ENCODE assay signal across 9 mouse cellular contexts in the genomic region with DNA sequence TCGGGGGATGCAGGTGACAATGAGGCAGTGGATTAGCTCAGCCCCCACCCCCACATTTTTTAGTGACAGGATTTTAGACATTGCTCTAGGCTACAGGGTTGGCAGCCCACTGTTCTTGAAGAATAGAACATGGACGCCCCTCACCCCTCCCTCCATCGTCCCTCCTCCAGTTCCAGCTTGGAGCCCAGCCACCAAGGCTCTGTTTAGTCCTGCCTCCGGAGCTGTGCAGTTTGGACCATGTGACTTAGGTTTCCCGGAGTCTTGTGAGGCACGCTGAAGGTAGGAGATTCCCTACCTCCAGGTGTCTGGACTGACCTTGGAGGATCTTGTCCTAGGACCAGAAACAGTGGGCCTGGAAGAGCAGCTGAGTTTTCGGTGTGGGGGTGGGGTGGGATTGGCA.
DNase-seq lines count a peak whose midpoint lies in the region; ATAC-seq and TF ChIP-seq lines count a peak whose summit lies in the region.
"Had no signal": no experiment of that assay in that cellular context is flagged by ENCODE, and none has a peak within 500 bp of the region (broad histone marks: within the 10 kb centered on the region; RNA-seq: fewer than 3 reads in every experiment).

No protein-coding gene starts in this region.

- H3K9ac ChIP-seq in midbrain, embryonic 14.5 days (replicated peaks; ENCODE audit: low read length) = no peak overlapping the region
- no peak overlapping the region for H3K9ac ChIP-seq in liver, embryonic 12.5 days
- H3K9ac ChIP-seq: liver, embryonic 14.5 days had no signal

- no peaks in the 10 kb centered on the region for H3K4me1 ChIP-seq in midbrain, embryonic 14.5 days (ENCODE audit: control insufficient read depth, insufficient read depth, low read length)
- H3K4me1 ChIP-seq in liver, embryonic 12.5 days = no peaks in the 10 kb centered on the region

- H3K27me3 ChIP-seq in midbrain, embryonic 14.5 days (ENCODE audit: control insufficient read depth, insufficient read depth, low read length) = peaks cover 11% of the 10 kb centered on the region; the same call in 1 of the 2 replicates
- H3K27me3 ChIP-seq in liver, embryonic 12.5 days (replicated peaks) = peaks cover 47% of the 10 kb centered on the region

- H3K27ac ChIP-seq in layer of hippocampus, adult 2 months = peak overlapping the region; percentile 55; the same call in 1 of the 2 replicates
- no peak overlapping the region for H3K27ac ChIP-seq in midbrain, embryonic 14.5 days (replicated peaks; ENCODE audit: low read depth, low read length)
- no peak overlapping the region for H3K27ac ChIP-seq in liver, embryonic 12.5 days
- H3K27ac ChIP-seq: liver, embryonic 14.5 days had no signal

- no peaks in the 10 kb centered on the region for H3K36me3 ChIP-seq in midbrain, embryonic 14.5 days (ENCODE audit: control insufficient read depth, insufficient read depth, low read length)
- H3K36me3 ChIP-seq in liver, embryonic 12.5 days = no peaks in the 10 kb centered on the region

- H3K9me3 ChIP-seq in midbrain, embryonic 14.5 days (ENCODE audit: control insufficient read depth, low read length) = no peaks in the 10 kb centered on the region
- no peaks in the 10 kb centered on the region for H3K9me3 ChIP-seq in liver, embryonic 12.5 days (replicated peaks)

- H3K4me3 ChIP-seq in layer of hippocampus, adult 2 months = peak overlapping the region; percentile 38
- H3K4me3 ChIP-seq in midbrain, embryonic 14.5 days (replicated peaks; ENCODE audit: low read depth, low read length) = no peak overlapping the region
- H3K4me3 ChIP-seq in liver, embryonic 12.5 days = no peak overlapping the region

- peak; percentile 51 for ATAC-seq in frontal cortex, adult (ENCODE audit: low TSS enrichment)
- 0 out of 2 replicates have a peak, but pooled peaks have one; percentile 19 for ATAC-seq in midbrain, embryonic 14.5 days (ENCODE audit: low FRiP score, low TSS enrichment)
- ATAC-seq in liver, embryonic 12.5 days = no peak

- H3K4me2 ChIP-seq in midbrain, embryonic 14.5 days (ENCODE audit: low read length) = no peak overlapping the region
- H3K4me2 ChIP-seq in liver, embryonic 12.5 days = no peak overlapping the region

- no peak for TF ChIP-seq CTCF in layer of hippocampus, adult 2 months (conservative IDR thresholded peaks at IDR 0.05)

- WGBS in midbrain, embryonic 14.5 days = 17% methylated on average over 7 of the region's 7 CpGs
- WGBS in liver, embryonic 12.5 days (ENCODE audit: insufficient replicate concordance) = 37% methylated on average over 7 of the region's 7 CpGs

- DNase-seq in frontal cortex, postnatal 25 days (ENCODE audit: low spot score in 2 of 2) = no peak
- no peak for DNase-seq in layer of hippocampus, adult 2 months (ENCODE audit: low spot score in 2 of 2)
- no peak for DNase-seq in layer of hippocampus, postnatal 10 days (ENCODE audit: low spot score in 2 of 2)
- DNase-seq in brain, adult 2 months (ENCODE audit: low read depth, low spot score) = peak; percentile 49
- DNase-seq in midbrain, embryonic 14.5 days = no peak
- no peak for DNase-seq in thymus, postnatal 14 days
